Mouse (Mus musculus): Measurements from ENCODE around the gene Olfr488. TPM values are rescaled to one million over a fixed set of nuclear protein-coding genes. Genes with fewer than 3 reads are reported as not detected.

The Olfr488 gene
- polyA plus RNA-seq (2014; fragmentation: Illumina TruSeq; extraction: RNeasy Lipid Tissue Mini Kit (QIAGEN cat#74804); ENCODE audit: low read depth, low replicate concordance) = not detected

GRCm38 (mm10) chr7:108258247-108258646 is at the start of gene Olfr488:
Gene Olfr488 (minus strand): TSS chr7:108258347.

GRCm38 (mm10) chr7:108288834-108289233 is 30.7 kb upstream of the Olfr488 start, which contains the start of gene Olfr490:
Gene Olfr490 (minus strand): TSS chr7:108288934.

GRCm38 (mm10) chr7:108214536-108214935 is 43.6 kb downstream of the Olfr488 start, which contains the start of gene Olfr487:
Gene Olfr487 (minus strand): TSS chr7:108214636.

Other genes starting within 250 kb of the Olfr488 start
- gene Olfr478, start 224.4 kb downstream of the Olfr488 start, polyA plus RNA-seq (2014; fragmentation: Illumina TruSeq; extraction: RNeasy Lipid Tissue Mini Kit (QIAGEN cat#74804); ENCODE audit: low read depth, low replicate concordance) = not detected
- not detected for gene Olfr479, start 207.7 kb downstream of the Olfr488 start, polyA plus RNA-seq (2014; fragmentation: Illumina TruSeq; extraction: RNeasy Lipid Tissue Mini Kit (QIAGEN cat#74804); ENCODE audit: low read depth, low replicate concordance)
- gene Olfr480, start 191.0 kb downstream of the Olfr488 start, polyA plus RNA-seq (2014; fragmentation: Illumina TruSeq; extraction: RNeasy Lipid Tissue Mini Kit (QIAGEN cat#74804); ENCODE audit: low read depth, low replicate concordance) = not detected
- gene Olfr481, start 178.5 kb downstream of the Olfr488 start, polyA plus RNA-seq (2014; fragmentation: Illumina TruSeq; extraction: RNeasy Lipid Tissue Mini Kit (QIAGEN cat#74804); ENCODE audit: low read depth, low replicate concordance) = not detected
- gene Olfr482, start 160.8 kb downstream of the Olfr488 start, polyA plus RNA-seq (2014; fragmentation: Illumina TruSeq; extraction: RNeasy Lipid Tissue Mini Kit (QIAGEN cat#74804); ENCODE audit: low read depth, low replicate concordance) = not detected
- gene Olfr483, start 157.5 kb downstream of the Olfr488 start, polyA plus RNA-seq (2014; fragmentation: Illumina TruSeq; extraction: RNeasy Lipid Tissue Mini Kit (QIAGEN cat#74804); ENCODE audit: low read depth, low replicate concordance) = not detected
- gene Olfr484, start 130.9 kb downstream of the Olfr488 start, polyA plus RNA-seq (2014; fragmentation: Illumina TruSeq; extraction: RNeasy Lipid Tissue Mini Kit (QIAGEN cat#74804); ENCODE audit: low read depth, low replicate concordance) = not detected
- gene Olfr485, start 98.5 kb downstream of the Olfr488 start, polyA plus RNA-seq (2014; fragmentation: Illumina TruSeq; extraction: RNeasy Lipid Tissue Mini Kit (QIAGEN cat#74804); ENCODE audit: low read depth, low replicate concordance) = not detected
- gene Olfr486, start 85.6 kb downstream of the Olfr488 start, polyA plus RNA-seq (2014; fragmentation: Illumina TruSeq; extraction: RNeasy Lipid Tissue Mini Kit (QIAGEN cat#74804); ENCODE audit: low read depth, low replicate concordance) = not detected
- gene Olfr487, start 43.7 kb downstream of the Olfr488 start, polyA plus RNA-seq (2014; fragmentation: Illumina TruSeq; extraction: RNeasy Lipid Tissue Mini Kit (QIAGEN cat#74804); ENCODE audit: low read depth, low replicate concordance) = not detected
- gene Olfr490, start 30.6 kb upstream of the Olfr488 start, polyA plus RNA-seq (2014; fragmentation: Illumina TruSeq; extraction: RNeasy Lipid Tissue Mini Kit (QIAGEN cat#74804); ENCODE audit: low read depth, low replicate concordance) = not detected
- gene Olfr491, start 55.1 kb upstream of the Olfr488 start, polyA plus RNA-seq (2014; fragmentation: Illumina TruSeq; extraction: RNeasy Lipid Tissue Mini Kit (QIAGEN cat#74804); ENCODE audit: low read depth, low replicate concordance) = not detected
- not detected for gene Olfr492, start 65.3 kb upstream of the Olfr488 start, polyA plus RNA-seq (2014; fragmentation: Illumina TruSeq; extraction: RNeasy Lipid Tissue Mini Kit (QIAGEN cat#74804); ENCODE audit: low read depth, low replicate concordance)
- not detected for gene Olfr493, start 88.6 kb upstream of the Olfr488 start, polyA plus RNA-seq (2014; fragmentation: Illumina TruSeq; extraction: RNeasy Lipid Tissue Mini Kit (QIAGEN cat#74804); ENCODE audit: low read depth, low replicate concordance)
- gene Olfr494, start 107.0 kb upstream of the Olfr488 start, polyA plus RNA-seq (2014; fragmentation: Illumina TruSeq; extraction: RNeasy Lipid Tissue Mini Kit (QIAGEN cat#74804); ENCODE audit: low read depth, low replicate concordance) = not detected
- not detected for gene Olfr495, start 134.8 kb upstream of the Olfr488 start, polyA plus RNA-seq (2014; fragmentation: Illumina TruSeq; extraction: RNeasy Lipid Tissue Mini Kit (QIAGEN cat#74804); ENCODE audit: low read depth, low replicate concordance)
- not detected for gene Olfr497, start 162.1 kb upstream of the Olfr488 start, polyA plus RNA-seq (2014; fragmentation: Illumina TruSeq; extraction: RNeasy Lipid Tissue Mini Kit (QIAGEN cat#74804); ENCODE audit: low read depth, low replicate concordance)
- gene Olfr498, start 207.0 kb upstream of the Olfr488 start, polyA plus RNA-seq (2014; fragmentation: Illumina TruSeq; extraction: RNeasy Lipid Tissue Mini Kit (QIAGEN cat#74804); ENCODE audit: low read depth, low replicate concordance) = not detected

All from sigmoid colon, adult 10 weeks (tissue).